Mouse (Mus musculus) heart, postnatal 4 days (tissue): ENCODE results near the gene Ssxb6. TPM values are rescaled to one million over a fixed set of nuclear protein-coding genes. Genes with fewer than 3 reads are reported as not detected.
"Not testable (repeated sequence)": the region's sequence is repeated elsewhere in the genome, so short reads cannot be mapped to it uniquely, and the experiment has no call there.

Experiments
- DNase-seq: peaks from one replicate; pipeline ENCODE4 v3.0.0; 2021
- total RNA-seq, 2 experiments: library from RNA; stranded (reverse); gene quantifications; 2 replicates each; pipeline ENCODE4 v1.2.3; 2021

Gene Ssxb6
- not detected for total RNA-seq

GRCm38 (mm10) chrX:8548155-8548554 lies at the start of gene Ssxb6:
TSS of gene Ssxb6 (minus strand) at chrX:8548255.
- not testable (repeated sequence) for DNase-seq

- not testable (repeated sequence) for DNase-seq
These were observed 43.7 kb upstream of the Ssxb6 start, which contains the start of gene Ssxb3 for GRCm38 (mm10) chrX:8591716-8592115. TSS of gene Ssxb3 (minus strand) at chrX:8591816.

GRCm38 (mm10) chrX:8524854-8525253 lies 23.2 kb downstream of the Ssxb6 start, which contains the start of gene Gm14459:
TSS of gene Gm14459 (minus strand) at chrX:8524954.
- no peak for DNase-seq

Other genes with a start within 250 kb of the Ssxb6 start
- gene Ssxb10, start 220.8 kb downstream of the Ssxb6 start, total RNA-seq, result not detected
- gene Ssxb9, start 181.3 kb downstream of the Ssxb6 start, total RNA-seq, result not detected
- not detected for gene Ssxb1, start 134.9 kb downstream of the Ssxb6 start, total RNA-seq
- not detected for gene Ssxb2, start 86.5 kb downstream of the Ssxb6 start, total RNA-seq
- gene Gm14459, start 23.3 kb downstream of the Ssxb6 start, total RNA-seq, result not detected
- gene Ssxb3, start 43.6 kb upstream of the Ssxb6 start, total RNA-seq, result not detected
- gene Ssxb8, start 142.6 kb upstream of the Ssxb6 start, total RNA-seq, result not detected
- not detected for gene Ssx9, start 200.2 kb upstream of the Ssxb6 start, total RNA-seq